Mouse (Mus musculus): Measurements from ENCODE around the gene Sec62. TPM values are rescaled to one million over a fixed set of nuclear protein-coding genes. Genes with fewer than 3 reads are reported as not detected.

Sec62 gene
- total and polyA plus RNA-seq, 3 experiments: 26.2 to 64.5 (median 56.6) TPM

DNA sequence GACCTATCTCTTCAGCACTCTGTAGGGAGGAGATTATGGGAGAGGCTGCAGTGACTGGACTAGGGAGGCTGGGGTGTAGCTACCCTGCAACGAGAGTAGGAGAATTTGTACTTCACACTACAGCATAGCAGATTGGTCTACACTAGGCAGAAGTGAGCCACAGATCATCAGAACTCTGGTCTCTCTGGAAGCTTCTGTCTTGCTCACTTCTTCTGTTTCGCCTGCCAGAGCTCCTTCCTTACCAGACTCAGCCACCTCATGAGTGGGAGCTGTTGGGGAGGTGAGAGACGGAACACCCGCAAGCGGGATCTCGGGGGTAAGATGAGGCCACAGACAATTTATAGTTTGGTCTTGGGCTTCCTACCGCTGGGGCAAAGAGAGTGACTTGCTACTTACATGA, 49.8 kb upstream of the Sec62 start:
- TF ChIP-seq IRF4 (IDR thresholded peaks at IDR 0.05; ENCODE audit: low read depth, low read length) (no peak), JUN (IDR thresholded peaks at IDR 0.05; ENCODE audit: insufficient read depth, low read depth, low read length) (no peak), ZMIZ1 (IDR thresholded peaks at IDR 0.05; ENCODE audit: low read depth, low read length) (no peak), ZNF384 (IDR thresholded peaks at IDR 0.05; ENCODE audit: low read depth, low read length) (no peak), TCF12 (IDR thresholded peaks at IDR 0.05; ENCODE audit: low read depth, low read length) (no peak), BHLHE40 (IDR thresholded peaks at IDR 0.05; ENCODE audit: low read depth, low read length) (no peak), EP300 (IDR thresholded peaks at IDR 0.05; ENCODE audit: low read length) (no peak), ELF1 (IDR thresholded peaks at IDR 0.05; ENCODE audit: low read depth, low read length) (no peak), MAX (IDR thresholded peaks at IDR 0.05; ENCODE audit: low read length) (no peak), CHD2 (IDR thresholded peaks at IDR 0.05; ENCODE audit: low read length) (no peak)
- H3K4me3 ChIP-seq (replicated peaks in 1 of 3; ENCODE audit: low read depth in 2 of 3, low read length in 2 of 3, poor library complexity in 1 of 3): no peak overlapping the region
- H3K27me3 ChIP-seq (replicated peaks): no peaks in the 10 kb centered on the region
- H3K4me1 ChIP-seq (ENCODE audit: control insufficient read depth in 1 of 2, insufficient read depth in 2 of 2): no peaks in the 10 kb centered on the region
- no peak overlapping the region for H3K9ac ChIP-seq (ENCODE audit: insufficient read depth, low read depth)
- DNase-seq (ENCODE audit: extremely low read depth): no peak
- no peaks in the 10 kb centered on the region for H3K36me3 ChIP-seq (replicated peaks in 1 of 2; ENCODE audit: control insufficient read depth in 1 of 2, insufficient read depth in 1 of 2, low read length in 1 of 2)
- no peak overlapping the region for H3K4me2 ChIP-seq (ENCODE audit: insufficient read depth, low read depth, poor library complexity, severe bottlenecking)
- dilution Hi-C loops (cut with MboI; ENCODE audit: extremely low pct_ligation_motif_present, extremely low pct_unique_long_range_greater_than_20kb, low sequenced_read_pairs) (no loop called here), in situ Hi-C loops (cut with MboI; ENCODE audit: low pct_ligation_motif_present, low pct_unique_long_range_greater_than_20kb, low sequenced_read_pairs) (no loop called here)
- no peak overlapping the region for H3K27ac ChIP-seq (ENCODE audit: insufficient read depth, low read depth)
- H3K9me3 ChIP-seq (replicated peaks; ENCODE audit: low read length): no peaks in the 10 kb centered on the region
- H3K79me2 ChIP-seq (replicated peaks; ENCODE audit: control insufficient read depth, extremely low read depth, insufficient read depth, poor library complexity, severe bottlenecking): no peaks in the 10 kb centered on the region

DNA sequence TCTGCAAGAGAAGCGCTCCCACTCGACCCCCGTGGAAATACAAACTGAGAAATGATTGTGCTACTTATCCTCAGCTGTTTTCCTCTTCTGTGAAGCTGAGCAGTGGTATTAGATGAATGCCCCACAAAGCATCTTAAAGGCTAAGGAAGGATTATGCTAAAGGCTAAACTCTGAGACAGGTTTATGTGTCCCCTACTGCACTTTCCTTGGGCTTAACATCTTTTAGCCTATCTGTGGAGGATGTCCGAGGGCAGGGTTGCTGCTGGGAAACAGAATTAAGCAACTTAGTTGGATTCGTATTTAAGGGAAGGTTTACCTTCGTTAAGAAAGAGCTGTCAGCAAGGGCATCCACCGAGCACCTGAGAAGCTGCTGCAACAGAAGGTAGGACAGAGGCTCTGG, 46.7 kb upstream of the Sec62 start, which contains the start of gene Samd7:
Gene Samd7, plus strand, starts transcription at position 288 of the 400 bp plus-strand sequence.
- in situ Hi-C loops (cut with MboI; ENCODE audit: low pct_ligation_motif_present, low pct_unique_long_range_greater_than_20kb, low sequenced_read_pairs) (no loop called here), dilution Hi-C loops (cut with MboI; ENCODE audit: extremely low pct_ligation_motif_present, extremely low pct_unique_long_range_greater_than_20kb, low sequenced_read_pairs) (no loop called here)
- Histone ChIP-seq H3K9me3 (replicated peaks; ENCODE audit: low read length) (no peaks in the 10 kb centered on the region), H3K4me1 (ENCODE audit: control insufficient read depth in 1 of 2, insufficient read depth in 2 of 2) (no peaks in the 10 kb centered on the region), H3K4me2 (ENCODE audit: insufficient read depth, low read depth, poor library complexity, severe bottlenecking) (no peak within 1 kb of the TSS), H3K4me3 (replicated peaks in 1 of 3; ENCODE audit: low read depth in 2 of 3, low read length in 2 of 3, poor library complexity in 1 of 3) (no peak within 1 kb of the TSS), H3K27me3 (replicated peaks) (no peaks in the 10 kb centered on the region), H3K27ac (ENCODE audit: insufficient read depth, low read depth) (no peak within 1 kb of the TSS), H3K79me2 (replicated peaks; ENCODE audit: control insufficient read depth, extremely low read depth, insufficient read depth, poor library complexity, severe bottlenecking) (no peaks in the 10 kb centered on the region), H3K9ac (ENCODE audit: insufficient read depth, low read depth) (no peak within 1 kb of the TSS), H3K36me3 (replicated peaks in 1 of 2; ENCODE audit: control insufficient read depth in 1 of 2, insufficient read depth in 1 of 2, low read length in 1 of 2) (no peaks in the 10 kb centered on the region)
- DNase-seq (ENCODE audit: extremely low read depth): no peak
- TF ChIP-seq ELF1 (IDR thresholded peaks at IDR 0.05; ENCODE audit: low read depth, low read length) (no peak), JUND (conservative IDR thresholded peaks at IDR 0.05; ENCODE audit: low read depth, low read length) (no peak), IRF4 (IDR thresholded peaks at IDR 0.05; ENCODE audit: low read depth, low read length) (no peak), NRF1 (IDR thresholded peaks at IDR 0.05; ENCODE audit: low read depth, low read length) (no peak), EP300 (IDR thresholded peaks at IDR 0.05; ENCODE audit: low read length) (no peak), MYC (IDR thresholded peaks at IDR 0.05; ENCODE audit: low read depth, low read length) (no peak), CTCF (conservative IDR thresholded peaks at IDR 0.05 in 1 of 2, IDR thresholded peaks at IDR 0.05 in 1 of 2; ENCODE audit: low read depth in 2 of 2, low read length in 2 of 2) (no peak), USF1 (IDR thresholded peaks at IDR 0.05; ENCODE audit: low read depth, low read length) (no peak)

All from CH12.LX (cell line).